Mouse (Mus musculus) layer of hippocampus, adult 18-20 months (tissue): ENCODE measurements around the gene Olfml3. TPM values are rescaled to one million over a fixed set of nuclear protein-coding genes. Genes with fewer than 3 reads are reported as not detected.
A peak's percentile ranks its signal among the peaks of the same experiment; 100 is the strongest.

Experiments used
- DNase-seq, 2 experiments: peaks; one replicate each; pipeline ENCODE4 v3.0.0; 2022; ENCODE audit warnings: low spot score in 2 of 2
- total RNA-seq, 2 experiments: library from RNA; stranded (reverse); gene quantifications; 2 replicates each; pipeline ENCODE4 v1.2.3; 2021

Gene Olfml3
- total RNA-seq, 2 experiments from 2014 or later = 12.0 to 14.1 TPM

DNA sequence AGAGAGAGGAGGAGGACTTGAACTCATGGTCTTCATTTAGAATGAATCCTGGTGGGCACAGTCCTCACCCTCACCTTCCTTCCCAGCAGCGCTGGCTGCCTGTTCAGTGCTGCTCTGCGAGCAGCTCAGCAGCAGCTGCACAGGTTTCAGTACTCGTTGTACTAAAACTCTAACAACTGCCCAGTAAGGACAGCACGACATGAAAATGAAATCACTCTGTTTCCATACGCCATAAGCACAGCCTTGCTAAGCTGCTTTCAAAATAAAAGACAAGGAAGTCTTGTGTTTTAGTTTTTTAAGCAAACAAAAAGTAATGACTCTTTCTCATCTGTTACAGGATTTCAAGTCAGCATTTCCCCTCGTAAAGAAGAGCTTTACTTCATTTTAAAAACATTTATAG, 5.4 kb upstream of the Olfml3 start:
- DNase-seq = no peak

DNA sequence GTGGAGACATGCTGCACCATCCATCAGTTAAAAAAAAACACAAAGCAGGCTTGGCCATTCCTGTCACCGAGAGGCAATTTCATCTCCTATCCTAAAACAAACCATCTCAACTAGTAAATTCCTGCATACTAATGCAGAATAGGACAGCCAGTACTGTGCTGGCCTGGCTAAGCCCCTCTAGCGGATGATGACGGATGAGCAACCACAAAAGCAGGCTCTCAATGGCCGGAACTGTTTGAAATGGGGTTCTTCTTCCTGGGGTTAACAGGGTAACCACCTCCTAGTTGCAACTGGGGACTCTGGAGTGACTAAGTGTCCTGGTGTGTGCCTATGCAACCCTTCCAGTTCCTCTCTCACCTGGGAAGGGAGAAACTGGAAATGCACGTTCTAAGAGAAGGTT, 2.5 kb upstream of the Olfml3 start:
- DNase-seq = no peak

DNA sequence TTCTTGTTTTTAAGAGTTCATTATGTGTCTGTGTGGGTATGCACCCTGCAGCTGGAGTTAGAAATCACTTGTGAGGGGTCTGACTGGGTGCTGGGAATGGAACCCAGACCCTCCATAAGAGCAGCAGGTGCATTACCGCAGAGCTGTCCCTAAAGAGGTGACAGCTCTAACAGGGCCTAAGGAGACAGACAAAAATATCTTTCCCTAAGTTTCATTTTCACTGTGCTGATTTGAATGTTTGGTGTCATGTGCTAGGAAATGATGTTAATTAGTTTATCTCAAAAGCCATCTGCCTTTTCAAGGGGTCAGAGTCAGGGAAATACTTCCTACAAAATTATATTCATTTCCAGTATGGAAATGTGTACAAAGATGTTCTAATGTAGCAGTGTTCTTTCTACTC, 1.5 kb upstream of the Olfml3 start, which contains the start of gene Gm10964:
Gene Gm10964 (plus strand): TSS at position 38 of the 400 bp plus-strand sequence.
- DNase-seq = no peak

DNA sequence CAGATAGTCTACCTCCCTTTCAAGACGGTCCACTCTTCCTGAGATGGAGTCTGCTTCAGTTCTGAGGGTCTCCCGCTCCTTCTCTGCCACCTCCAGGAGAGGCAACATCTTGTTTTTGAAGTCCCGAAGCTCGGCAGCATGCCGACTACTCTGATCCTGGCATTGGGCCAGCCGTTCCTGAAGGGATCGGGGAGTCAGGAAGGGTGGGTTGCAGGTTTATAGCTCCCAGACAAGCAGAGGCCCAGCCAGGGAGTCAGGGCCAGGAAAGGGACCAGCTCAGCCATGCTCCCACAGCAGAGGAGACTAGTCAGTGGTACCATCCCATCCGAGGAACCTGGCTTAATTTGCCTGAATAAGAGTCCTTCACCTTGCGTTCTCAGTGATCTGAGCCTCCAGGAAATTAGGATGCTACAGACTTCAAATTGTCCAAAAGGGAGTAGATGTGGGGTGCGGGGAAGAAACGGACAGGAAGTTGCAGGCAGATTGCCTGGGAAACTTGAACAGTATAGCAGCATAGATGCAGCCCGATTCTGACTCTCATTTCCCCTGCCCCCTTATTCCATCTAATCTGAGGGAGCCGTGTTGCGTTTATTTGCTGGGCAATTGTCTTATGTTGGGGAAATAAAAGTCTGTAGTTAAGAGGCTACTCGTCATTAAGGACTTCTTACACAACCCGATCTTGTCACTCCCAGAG, 593 bp downstream of the Olfml3 start:
- no peak for DNase-seq

DNA sequence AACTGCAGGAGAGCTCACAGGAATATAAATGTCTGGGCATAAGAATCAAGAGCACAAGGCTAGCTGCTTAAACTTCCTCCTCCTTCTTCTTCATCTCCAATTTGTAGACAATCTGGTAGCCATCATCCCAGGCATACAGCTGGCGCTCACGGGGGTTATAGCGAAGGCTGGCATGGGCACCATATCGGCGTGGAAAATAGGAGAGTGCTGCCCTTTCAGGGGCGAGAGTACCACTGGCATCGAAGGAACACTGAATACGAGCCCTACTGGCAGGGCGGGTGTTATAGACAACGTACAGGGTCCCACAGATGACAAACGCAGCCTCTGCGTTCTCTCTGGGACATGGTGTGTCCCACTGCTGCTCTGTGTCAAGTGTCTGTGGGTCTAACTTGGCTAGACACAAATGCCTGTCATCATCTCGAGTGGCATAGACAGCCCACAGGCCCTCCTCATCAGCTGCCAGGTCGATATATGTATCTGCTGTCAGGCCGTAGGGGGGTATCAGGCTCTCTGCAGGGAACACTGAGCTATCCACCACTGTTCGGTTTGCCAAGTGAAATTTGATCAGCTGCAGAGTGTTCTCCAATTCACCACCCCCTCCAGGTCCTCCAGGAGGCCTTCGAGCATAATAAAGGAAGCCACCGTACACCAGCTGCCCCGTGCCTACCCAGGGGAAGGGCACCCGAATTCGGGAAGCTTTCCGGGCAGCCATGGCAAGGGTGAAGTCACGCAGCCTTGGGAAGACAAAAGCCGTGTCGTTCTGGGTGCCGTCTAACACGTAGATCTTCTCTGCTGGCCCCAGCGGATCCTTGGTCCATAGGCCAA, 1.8 kb downstream of the Olfml3 start:
- no peak for DNase-seq

DNA sequence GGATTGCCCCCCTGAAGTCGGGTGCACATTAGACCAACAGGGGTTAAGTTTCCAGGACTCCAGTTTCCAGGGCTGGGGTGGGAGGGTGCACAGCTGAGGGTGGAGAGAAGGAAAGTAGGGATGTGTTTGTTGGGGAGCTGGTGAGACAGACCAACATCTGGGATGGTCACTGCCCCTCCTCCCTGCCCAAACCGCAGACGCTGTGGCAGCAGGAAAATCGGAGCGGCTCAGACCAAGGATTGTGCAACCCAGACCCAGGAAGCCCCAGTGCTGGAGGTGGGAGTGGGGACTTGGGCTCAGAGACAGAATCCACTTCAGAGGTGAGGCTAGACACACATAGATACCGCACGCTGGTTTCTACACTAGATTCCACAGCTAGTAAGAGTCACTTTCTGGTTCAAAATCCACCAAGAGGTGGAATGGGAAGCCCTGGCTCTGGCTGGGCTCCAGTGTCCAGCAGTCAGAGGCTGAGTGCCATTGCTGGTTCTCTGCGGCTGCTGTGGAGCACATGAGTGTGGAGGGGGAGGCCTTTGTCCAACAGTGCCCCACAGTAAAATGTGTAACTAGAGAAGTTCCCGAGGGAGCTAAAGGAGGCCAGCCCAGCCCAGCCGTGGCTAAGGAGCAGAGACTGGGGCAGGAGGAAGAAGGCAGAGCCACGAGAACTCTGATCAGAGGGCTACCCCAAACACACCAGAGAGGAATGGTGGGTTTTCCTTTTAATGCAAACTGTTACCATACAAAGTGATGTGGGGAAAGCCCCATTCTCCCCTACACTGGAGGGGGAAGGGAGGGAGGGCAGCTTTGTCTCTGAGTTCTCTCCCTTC, 2.9 kb downstream of the Olfml3 start:
- no peak for DNase-seq

DNA sequence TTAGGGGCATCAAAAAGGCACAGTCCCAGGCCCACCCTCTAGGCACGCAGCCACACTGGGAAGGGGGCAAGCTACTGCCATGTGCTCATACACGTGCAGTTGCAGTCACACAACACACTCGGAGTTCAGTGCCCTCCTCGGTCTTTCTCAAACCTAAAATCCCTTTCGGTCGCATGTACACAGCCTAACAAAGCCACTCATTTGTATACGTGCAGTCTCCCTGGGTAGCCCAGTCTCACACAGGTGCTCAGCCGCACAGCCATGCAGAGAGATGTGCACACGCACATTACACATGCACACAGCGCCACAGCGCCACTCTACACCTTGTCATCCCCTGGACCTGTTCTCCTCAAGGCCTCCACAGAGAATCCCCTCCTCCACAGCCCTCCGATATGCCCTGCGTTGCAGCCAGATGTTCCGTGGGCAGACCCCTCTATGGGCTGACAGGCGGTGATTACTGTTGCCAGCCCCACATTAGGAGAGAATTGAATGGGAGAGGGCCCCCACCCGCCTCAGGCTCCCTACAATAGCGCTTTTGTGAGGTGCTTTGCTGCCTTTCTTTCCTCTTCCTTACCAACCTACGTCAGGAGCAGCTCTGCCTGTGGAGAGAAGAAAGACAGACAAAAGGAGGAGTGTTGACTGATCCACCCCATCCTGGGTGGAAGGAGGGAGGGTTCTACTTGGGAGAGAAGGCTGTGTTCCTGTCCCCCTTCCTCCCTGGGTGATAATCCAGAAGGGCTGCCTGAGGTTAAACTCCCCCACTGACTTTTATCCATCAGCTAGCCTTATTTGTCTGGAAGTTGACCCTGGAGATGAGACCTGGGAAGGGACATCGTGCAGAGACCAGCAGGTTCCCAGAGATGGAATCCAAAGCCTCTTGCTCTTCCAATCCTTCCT, 3.8 kb downstream of the Olfml3 start:
- peak; percentile 48 to 66 for DNase-seq

DNA sequence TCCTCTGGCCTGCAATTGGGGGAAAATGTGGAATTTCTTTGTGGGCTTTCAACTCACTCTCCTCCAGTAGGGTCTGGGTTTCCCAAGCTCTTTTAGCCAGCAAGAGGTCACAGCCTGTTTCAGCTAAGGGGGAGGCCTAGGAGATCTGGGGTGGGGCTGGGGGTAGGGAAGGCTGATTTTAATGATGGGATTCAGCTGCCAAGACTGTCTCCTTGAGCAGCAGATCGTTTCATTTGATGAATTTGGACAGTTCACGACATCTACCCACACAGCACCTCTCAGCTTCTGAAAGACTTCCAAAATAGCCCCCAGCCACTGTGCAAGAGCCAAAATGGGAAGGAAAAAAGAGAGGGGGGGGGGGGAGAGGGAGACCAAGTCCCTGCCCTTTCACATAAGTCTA, 4.6 kb downstream of the Olfml3 start:
- DNase-seq = no peak

DNA sequence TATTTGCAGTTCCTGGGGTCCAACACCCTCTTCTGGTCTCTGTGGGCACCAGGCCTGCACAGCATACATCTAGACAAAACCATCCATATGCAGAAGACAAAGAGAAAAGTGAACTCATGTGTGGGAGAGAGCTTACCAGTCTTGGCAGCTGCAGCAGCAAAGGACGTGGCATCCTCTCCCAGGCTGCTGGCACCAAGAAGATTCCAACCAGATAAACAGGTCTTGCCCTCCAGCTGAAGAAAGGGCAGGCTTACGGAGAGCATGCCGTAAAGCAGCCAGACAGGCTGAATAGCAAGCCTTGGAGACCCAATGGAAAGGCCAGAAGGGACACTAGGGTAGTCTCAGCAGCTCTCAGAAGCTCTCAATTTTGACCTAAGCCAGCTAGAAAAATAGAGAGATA, 5.7 kb downstream of the Olfml3 start:
- no peak for DNase-seq

DNA sequence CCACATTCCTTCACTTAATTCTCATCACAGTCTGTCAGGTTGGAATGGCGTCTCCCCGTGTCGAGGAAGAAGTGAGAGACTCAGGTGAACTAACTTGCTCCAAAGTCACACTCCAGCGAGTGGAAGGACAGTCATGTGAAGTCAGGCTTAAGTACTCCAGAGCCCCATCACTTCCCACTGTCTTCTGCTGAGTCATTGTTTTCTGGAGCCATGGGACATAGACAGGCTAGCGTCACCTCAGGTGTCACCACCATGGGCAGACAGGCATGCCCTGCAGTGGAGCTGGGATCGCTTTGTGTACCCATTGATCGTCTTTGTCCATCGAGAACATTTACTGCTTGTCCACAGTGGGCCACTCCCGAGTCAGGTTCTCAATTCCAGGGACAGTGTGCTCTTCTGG, 8.0 kb downstream of the Olfml3 start:
- DNase-seq = no peak

DNA sequence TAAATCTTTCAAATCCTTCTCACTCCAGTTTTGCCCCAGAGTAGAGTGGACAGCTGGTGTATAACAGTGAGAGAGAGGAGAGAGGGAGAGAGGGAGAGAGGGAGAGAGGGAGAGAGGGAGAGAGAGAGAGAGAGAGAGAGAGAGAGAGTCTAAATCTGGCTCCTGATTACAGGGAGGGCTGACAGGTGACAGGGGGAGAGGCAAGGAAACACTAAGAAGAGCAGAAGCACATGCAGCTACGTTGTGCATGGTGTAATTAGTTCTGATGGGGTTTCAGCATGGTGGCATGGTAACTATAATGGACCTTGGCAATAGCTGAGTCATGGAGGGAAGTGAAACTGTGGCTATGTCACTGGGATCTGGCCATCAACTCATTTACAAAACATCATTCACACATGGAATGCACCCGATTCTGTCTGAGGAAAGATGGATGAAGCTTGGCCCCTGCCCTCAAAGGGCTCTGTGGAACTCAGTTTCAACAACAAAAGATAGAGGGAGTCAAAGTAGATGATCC, 9.9 kb downstream of the Olfml3 start:
- no peak for DNase-seq

DNA sequence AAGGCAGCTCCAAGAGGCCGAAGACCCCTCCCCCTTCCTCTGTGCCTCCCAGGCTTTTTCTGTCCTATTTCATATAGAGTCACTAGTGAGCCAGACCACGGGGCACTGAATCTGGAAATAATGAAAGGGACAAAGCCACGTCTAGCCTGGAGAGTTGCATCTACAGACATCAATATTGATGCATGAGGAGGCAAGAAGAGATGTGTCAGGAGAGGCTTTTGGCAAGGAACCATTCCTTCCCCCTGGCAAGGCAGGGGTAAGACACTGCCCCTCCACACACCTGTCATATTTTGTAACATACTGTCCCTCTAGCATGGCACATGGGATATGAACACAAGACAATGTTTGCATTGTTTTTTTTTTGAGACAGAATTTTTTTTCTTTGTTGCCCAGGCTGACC, 11.2 kb downstream of the Olfml3 start:
- DNase-seq = no peak

DNA sequence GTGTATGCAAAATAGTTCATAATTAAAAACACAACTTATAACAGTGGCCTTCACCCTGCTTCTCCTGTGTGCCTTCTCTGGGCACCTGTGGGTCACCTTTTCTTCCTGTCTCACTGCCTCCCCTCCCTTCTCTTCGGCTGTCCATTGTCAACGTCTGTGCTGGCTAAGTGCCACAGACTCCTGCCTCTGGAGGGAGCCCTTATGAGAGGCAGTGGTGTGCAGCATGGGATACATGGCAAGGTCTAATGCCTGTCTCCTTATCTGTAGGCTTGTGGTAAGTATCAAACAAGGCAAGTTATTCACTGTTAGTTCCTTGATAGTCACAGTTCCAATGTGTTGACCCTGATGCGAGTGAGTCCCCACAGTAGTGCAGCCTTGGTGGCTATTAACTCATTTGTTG, 13.7 kb downstream of the Olfml3 start:
- DNase-seq = no peak

DNA sequence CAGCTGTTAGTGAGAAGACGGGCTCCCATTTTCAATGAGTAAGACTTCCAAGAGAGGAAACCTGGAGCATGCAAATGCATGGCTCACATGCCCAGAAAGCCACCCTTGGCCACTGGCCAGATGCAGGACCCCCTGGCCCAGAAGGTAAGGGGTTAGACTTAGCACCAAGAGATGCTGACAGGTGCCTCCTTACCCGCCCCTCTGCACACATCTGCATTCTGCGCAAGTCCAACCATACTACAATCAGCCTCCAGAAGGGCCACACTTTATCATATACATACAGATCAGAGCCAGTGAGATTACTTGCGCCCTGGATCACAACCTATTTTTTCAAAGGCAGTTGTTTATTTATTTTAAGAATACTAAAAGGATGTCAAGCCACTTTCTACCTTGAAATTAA, 19.1 kb downstream of the Olfml3 start:
- no peak for DNase-seq

DNA sequence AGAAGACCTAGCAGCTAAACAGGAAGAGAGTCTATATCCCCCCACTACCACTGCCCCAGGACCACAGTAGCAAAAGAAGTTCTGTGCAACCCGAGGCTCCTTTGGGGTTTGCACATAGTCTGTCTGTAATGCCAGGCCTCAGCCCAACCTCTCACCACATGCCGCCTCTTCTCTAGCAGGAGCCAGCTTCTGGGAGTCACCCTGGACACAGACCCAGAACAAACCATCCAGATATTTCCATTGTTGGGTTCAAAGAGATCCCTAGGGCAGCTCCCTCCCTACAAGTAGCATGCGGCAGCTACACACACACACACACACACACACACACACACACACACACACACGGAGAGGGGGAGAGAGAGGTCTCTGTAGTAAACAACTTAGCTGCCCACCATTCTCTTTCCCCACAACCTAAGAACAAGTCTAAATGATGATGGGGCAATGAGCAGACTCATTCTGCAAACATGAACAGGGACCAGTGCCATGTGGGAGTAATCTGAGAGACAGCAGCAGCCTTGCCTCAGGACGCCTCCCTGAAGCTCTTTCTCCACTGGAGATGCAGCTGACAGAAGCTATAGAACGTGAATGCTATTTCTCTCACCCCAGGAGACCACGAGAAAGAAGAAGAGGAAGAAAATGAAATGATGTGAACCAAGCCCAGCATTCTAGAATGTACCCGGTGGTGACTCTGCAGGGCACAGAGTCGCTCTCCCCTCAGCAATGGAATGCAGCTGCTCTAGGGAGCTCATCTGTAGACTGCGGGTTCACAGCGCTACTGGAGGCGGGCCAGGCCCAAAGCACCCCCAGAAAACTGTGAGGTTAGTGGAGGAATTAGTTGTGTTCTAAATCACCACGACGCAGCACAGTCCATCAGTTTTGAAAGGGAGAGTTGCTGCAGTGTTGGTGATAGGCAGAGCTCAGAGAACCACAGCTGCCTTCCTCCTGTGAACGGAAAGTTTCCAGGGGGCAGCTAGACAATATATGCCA, 20.7 kb downstream of the Olfml3 start:
- no peak for DNase-seq

DNA sequence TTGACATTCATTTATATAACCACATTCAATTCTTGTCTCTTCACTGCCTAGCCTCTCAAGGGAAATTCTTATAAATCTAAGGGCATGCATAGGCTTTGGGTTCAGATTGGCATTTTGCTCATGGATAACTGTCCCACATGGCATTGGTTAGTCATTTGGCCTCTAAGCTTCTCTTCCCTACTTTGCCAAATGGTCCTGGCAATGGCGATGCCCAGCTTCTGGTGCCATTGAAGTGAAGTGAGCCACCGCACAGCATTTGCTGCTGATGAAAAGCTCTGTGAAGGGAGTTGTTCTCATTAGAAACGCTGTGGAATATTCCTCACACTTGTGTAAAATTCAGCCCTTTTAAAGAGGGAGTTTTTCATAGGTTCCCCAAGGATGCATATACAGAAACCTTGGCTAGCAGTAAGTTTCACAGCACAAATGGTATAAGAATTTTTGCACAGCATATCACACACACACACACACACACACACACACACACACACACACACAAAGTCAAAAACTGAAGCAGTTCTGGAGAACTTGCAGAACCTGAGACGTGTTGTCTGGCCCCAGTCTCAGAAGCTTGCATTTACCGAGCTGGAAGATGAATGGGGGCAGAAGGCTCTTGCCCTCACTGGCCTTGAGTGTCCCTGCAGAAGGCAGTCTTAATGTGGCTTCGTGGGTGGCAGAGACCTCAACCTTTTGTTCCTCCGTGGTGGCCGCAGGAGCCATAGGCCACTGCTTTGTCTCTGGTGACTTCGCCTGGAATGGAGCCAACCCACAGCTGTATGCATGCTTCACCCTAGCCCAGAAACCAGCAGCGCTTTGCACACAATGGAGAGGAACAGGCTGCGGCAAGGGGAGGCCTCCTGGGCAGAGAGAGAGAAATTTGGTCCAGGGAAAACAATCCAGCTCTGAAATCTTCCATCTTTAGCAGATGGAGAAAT, 21.8 kb downstream of the Olfml3 start:
- no peak for DNase-seq

DNA sequence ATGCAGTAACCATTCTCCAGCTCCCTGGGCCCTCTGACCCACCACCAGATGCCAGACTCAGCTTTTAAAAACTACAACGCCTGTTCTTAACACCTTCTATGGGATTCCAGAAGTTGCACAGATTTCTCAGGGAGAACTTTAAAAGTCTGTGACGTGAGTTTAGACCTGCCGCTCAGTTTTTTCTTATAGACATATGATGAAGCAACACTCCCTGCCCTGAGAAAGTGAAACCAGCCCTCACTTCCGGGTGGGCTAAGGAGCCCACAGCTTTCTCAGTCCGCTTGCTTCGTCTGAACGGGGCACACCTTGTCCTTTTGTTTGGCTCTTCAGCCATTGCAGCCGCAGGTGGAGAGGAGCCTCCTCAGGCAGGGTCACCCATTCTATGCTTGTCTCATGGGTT, 22.9 kb downstream of the Olfml3 start:
- DNase-seq = no peak

DNA sequence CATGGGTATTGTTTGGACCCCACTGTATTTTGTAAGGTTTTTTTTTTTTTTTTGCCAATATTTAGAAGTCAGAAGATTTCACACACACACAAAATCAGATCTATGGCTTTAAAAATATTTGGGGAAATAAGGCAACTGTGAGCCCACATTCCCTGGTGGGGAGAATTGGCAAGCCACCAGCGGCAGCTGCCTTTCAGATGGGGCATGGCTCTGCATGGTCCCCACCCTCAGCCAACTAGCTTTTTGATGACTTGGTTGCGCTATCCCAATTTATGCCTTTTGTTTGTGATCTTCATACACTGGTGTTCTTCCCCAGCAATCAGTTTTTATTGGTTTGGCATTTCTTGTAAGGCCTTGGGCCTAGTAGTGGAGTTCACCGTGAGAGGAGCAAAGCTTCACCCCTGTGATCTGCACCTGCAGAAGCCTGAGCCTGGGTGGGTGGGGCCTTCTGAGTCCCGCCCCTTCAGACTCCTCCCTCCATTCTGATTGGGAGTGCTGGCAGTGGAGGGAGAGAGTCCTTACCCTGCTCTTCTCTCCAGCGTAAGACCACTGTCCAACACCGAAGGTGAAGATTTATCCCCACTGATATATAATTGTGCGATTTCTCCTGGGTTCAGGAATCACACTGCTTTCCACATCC, 23.4 kb downstream of the Olfml3 start:
- no peak for DNase-seq
